Mouse (Mus musculus) fat pad, adult 2 months (tissue): ENCODE data around the gene Trp63.
A peak's percentile ranks its signal among the peaks of the same experiment; 100 is the strongest.

ENCODE experiments used
- DNase-seq: peaks from one replicate; pipeline ENCODE4 v3.0.0-alpha.2; 2011; ENCODE audit warnings: low read depth, low spot score; ENCODE audit errors: extremely low read depth

The Trp63 gene

GRCm38 (mm10) chr16:25865096-25865869 is 181.7 kb downstream of the Trp63 start:
- DNase-seq: no peak

- no peak for DNase-seq
Measured at GRCm38 (mm10) chr16:25871503-25871902, 187.9 kb downstream of the Trp63 start.

DNA sequence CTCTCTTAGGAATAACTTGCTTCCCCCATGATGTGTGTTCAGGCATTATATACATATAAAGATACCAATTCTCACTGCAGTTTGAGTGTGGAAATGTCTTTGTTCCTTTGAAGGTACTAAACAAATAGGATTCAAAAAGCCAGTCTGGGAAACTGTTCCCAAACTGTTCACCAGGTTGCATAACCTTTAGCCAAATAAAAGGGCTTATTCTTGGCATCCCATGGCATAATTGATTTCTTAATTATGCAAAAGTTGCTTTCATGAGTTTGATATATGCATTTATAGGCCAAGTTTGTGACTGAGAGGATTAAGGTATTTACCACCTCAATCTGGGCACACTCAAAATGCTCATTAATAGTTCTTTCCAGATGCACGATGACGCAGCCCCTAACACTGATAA is 192.1 kb downstream of the Trp63 start:
- peak; percentile 80 for DNase-seq

DNA sequence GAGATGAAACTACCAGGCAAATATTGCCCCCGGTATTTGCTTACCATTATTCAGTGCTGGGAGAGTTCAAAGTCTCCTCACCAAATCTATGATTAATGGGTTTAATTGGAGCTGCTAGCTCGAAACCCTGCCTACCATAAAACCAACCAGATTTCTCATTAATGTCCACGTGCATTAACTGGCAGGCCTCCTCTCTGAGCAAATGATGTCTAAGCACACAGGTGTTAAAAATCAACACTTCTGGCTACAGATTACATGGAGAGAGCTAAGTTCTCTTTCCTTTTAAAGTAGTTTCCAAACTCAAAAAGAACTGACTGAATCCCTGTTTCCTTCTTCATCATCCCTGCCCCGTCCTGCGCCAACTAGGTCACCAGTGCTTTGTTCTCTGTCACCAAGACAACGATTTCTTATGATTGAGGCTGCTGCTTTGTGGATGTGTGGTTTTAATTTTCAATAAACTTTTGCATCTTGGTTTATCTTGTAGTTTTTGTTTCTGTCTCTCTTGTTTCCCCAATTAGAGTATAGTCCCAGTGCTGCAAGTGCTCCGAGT is 193.9 kb downstream of the Trp63 start:
- DNase-seq: no peak

DNA sequence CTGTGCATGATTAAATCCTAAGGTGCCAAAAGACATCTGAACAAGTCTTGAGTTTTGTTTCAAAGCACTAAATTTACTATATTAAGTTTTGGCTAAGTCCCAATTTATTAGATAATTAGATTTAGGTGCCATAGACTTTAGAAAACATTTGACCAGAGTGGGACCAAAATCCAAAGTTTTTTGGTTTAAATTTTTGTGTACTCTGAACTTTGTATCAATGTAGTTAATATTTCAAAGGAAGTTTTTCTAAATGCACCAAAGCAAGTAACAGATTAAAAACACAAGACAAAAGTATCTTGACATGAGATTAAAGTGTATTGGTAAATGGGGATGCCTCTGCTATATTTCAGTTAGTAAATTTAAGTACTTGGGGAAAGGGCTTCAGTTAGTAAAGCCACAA is 194.6 kb downstream of the Trp63 start:
- no peak for DNase-seq

DNA sequence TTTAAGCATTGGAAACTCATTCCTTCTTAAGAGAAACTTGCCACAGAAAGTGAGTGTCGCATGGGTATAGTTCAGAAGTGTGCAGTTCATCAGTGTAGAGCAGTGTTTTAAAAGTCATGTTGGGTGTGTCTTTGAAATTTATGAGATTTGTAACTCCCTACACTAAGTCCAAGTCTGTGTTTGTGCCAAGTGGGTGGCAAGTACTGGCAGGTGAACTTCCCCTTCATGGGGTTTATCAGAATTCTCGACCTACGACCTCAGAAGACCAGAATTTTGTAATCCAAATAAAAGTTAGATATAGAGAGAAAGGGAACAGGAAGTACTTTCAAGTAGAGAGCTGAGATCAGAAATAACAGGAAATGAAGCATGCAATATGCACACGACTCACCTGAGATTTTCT is 215.5 kb downstream of the Trp63 start:
- DNase-seq: no peak

- no peak for DNase-seq
Measured at GRCm38 (mm10) chr16:25899657-25900056, 216.1 kb downstream of the Trp63 start.

GRCm38 (mm10) chr16:25900389-25900908 is 216.9 kb downstream of the Trp63 start:
- no peak for DNase-seq

DNA sequence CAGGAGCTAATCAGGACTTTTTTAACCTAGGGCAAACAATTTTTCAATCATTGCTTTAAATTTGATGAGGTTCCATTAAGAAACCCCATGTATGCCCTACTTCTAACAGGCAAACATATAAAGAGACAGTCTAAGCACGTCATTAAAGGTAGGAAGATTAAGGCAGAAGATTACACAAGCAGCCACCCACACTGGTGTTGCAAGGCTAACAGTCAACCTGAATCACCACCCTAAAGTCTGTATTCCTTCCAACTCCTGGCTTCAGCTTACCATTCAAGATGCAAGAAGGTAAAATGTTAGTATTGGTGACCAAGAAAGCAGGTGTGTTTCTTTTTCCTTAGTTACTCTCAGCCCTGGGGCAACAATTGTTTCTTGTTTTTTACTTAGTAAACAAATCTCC is 228.6 kb downstream of the Trp63 start:
- DNase-seq: peak; percentile 91

- DNase-seq: peak; percentile 76
Measured at GRCm38 (mm10) chr16:25934181-25934580, 250.6 kb downstream of the Trp63 start.
